Mouse (Mus musculus) midbrain, embryonic 10.5 days (tissue): ENCODE measurements around the gene Lemd2. TPM values are rescaled to one million over a fixed set of nuclear protein-coding genes. Genes with fewer than 3 reads are reported as not detected.
A peak's percentile ranks its signal among the peaks of the same experiment; 100 is the strongest.
"Not testable (repeated sequence)": the region's sequence is repeated elsewhere in the genome, so short reads cannot be mapped to it uniquely, and the experiment has no call there.

ENCODE experiments used
- DNase-seq: peaks from one replicate; pipeline ENCODE4 v3.0.0-alpha.2; 2017; ENCODE audit warnings: low spot score
- H3K27ac ChIP-seq: fragments of 300-500 bp; sonication (generic); replicated peaks from 2 replicates; pipeline ENCODE4 v1.5.1; 2016; ENCODE audit warnings: mild to moderate bottlenecking
- H3K27me3 ChIP-seq: fragments of 300-500 bp; sonication (generic); 2 replicates; pipeline ENCODE4 v1.6.1; 2016; ENCODE audit warnings: low read depth, mild to moderate bottlenecking; ENCODE audit not compliant: poor library complexity, severe bottlenecking
- H3K36me3 ChIP-seq: fragments of 300-500 bp; sonication (generic); 2 replicates; pipeline ENCODE4 v1.6.1; 2016; ENCODE audit warnings: mild to moderate bottlenecking, moderate library complexity
- H3K4me1 ChIP-seq: fragments of 300-500 bp; sonication (generic); 2 replicates; pipeline ENCODE4 v1.6.1; 2016
- H3K4me3 ChIP-seq: fragments of 300-500 bp; sonication (generic); 2 replicates; pipeline ENCODE4 v1.5.1; 2016; ENCODE audit warnings: mild to moderate bottlenecking, moderate library complexity
- H3K9me3 ChIP-seq: fragments of 300-500 bp; sonication (generic); replicated peaks from 2 replicates; pipeline ENCODE4 v1.6.1; 2016; ENCODE audit warnings: mild to moderate bottlenecking
- WGBS: fragments of 180-500 bp; shearing (Covaris S2); methylation state at CpG from one replicate; pipeline ENCODE4 v1.1.7; 2016; 5-methylcytosine and 5-hydroxymethylcytosine counted together
- polyA plus RNA-seq: library from polyadenylated mRNA; unstranded; fragments of >200 nt; fragmentation: Nextera tagmentation; extraction: Ambion mirVana; gene quantifications from 2 replicates; pipeline ENCODE4 v1.2.1, GENCODE M21; 2016

Gene Lemd2
- polyA plus RNA-seq, 1 experiment from 2014 or later = 16.4 TPM

- H3K4me3 ChIP-seq = no peak overlapping the region
- 84% methylated on average over 8 of the region's 8 CpGs for WGBS
- H3K27ac ChIP-seq = no peak overlapping the region
- H3K4me1 ChIP-seq = peaks cover 16% of the 10 kb centered on the region
- no peak for DNase-seq
- H3K9me3 ChIP-seq = no peaks in the 10 kb centered on the region
- H3K36me3 ChIP-seq = no peaks in the 10 kb centered on the region
- no peaks in the 10 kb centered on the region for H3K27me3 ChIP-seq
These were observed 33.5 kb upstream of the Lemd2 start for GRCm38 (mm10) chr17:27237731-27238130.

GRCm38 (mm10) chr17:27233298-27233697 is 29.0 kb upstream of the Lemd2 start:
- Histone ChIP-seq H3K9me3 (no peaks in the 10 kb centered on the region), H3K27me3 (no peaks in the 10 kb centered on the region), H3K27ac (no peak overlapping the region), H3K4me3 (no peak overlapping the region), H3K36me3 (no peaks in the 10 kb centered on the region), H3K4me1 (peaks cover 22% of the 10 kb centered on the region)
- 78% methylated on average over 7 of the region's 7 CpGs for WGBS
- no peak for DNase-seq

- Histone ChIP-seq H3K27ac (no peak overlapping the region), H3K36me3 (no peaks in the 10 kb centered on the region), H3K4me1 (peaks cover 32% of the 10 kb centered on the region), H3K4me3 (no peak overlapping the region), H3K27me3 (no peaks in the 10 kb centered on the region), H3K9me3 (no peaks in the 10 kb centered on the region)
- DNase-seq = no peak
- WGBS = 84% methylated on average over 3 of the region's 3 CpGs
These were observed 27.9 kb upstream of the Lemd2 start for GRCm38 (mm10) chr17:27232176-27232575.

DNA sequence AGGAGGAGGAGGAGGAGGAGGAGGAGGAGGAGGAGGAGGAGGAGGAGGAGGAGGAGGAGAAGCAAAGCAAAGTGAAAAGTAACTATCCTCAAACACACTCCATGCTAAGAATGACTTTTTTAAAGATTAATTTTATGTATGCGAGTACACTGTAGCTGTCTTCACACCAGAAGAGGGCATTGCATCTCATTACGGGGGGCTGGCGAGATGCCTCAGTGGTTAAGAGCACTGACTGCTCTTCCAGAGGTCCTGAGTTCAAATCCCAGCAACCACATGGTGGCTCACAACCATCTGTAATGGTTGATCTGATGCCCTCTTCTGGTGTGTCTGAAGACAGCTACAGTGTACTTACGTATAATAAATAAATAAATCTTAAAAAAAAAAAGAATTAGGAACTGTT is 27.3 kb upstream of the Lemd2 start:
- H3K27ac ChIP-seq, H3K36me3 ChIP-seq, H3K27me3 ChIP-seq, H3K4me3 ChIP-seq, H3K9me3 ChIP-seq, DNase-seq: not testable (repeated sequence)
- H3K4me1 ChIP-seq = peaks cover 38% of the 10 kb centered on the region
- 91% methylated on average over 4 of the region's 4 CpGs for WGBS

DNA sequence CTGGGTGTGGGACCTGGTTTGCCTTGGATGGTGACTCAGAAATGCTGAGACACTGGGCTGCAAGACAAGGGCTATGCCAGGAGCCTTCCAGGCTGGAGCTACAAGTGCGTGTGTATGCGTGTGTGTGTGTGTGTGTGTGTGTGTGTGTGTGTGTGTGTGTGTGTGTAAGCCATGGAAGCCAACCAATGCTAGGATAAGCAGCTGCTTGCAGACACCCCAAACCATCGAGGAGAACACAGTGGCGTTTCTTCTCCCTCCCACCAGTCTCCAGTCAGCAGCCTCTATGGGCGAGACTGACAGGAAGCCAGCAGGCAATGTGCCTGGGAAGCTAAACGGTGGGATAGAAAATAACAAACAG is 26.9 kb upstream of the Lemd2 start:
- 76% methylated on average over 6 of the region's 6 CpGs for WGBS
- Histone ChIP-seq H3K4me1 (peaks cover 42% of the 10 kb centered on the region), H3K27ac (no peak overlapping the region), H3K9me3 (no peaks in the 10 kb centered on the region), H3K4me3 (no peak overlapping the region), H3K27me3 (no peaks in the 10 kb centered on the region), H3K36me3 (no peaks in the 10 kb centered on the region)
- no peak for DNase-seq

GRCm38 (mm10) chr17:27230455-27231145 is 26.3 kb upstream of the Lemd2 start:
- 58% methylated on average over 8 of the region's 8 CpGs for WGBS
- no peak overlapping the region for H3K4me3 ChIP-seq
- no peaks in the 10 kb centered on the region for H3K9me3 ChIP-seq
- peaks cover 46% of the 10 kb centered on the region for H3K4me1 ChIP-seq
- H3K36me3 ChIP-seq = no peaks in the 10 kb centered on the region
- no peak for DNase-seq
- no peaks in the 10 kb centered on the region for H3K27me3 ChIP-seq
- H3K27ac ChIP-seq = no peak overlapping the region

DNA sequence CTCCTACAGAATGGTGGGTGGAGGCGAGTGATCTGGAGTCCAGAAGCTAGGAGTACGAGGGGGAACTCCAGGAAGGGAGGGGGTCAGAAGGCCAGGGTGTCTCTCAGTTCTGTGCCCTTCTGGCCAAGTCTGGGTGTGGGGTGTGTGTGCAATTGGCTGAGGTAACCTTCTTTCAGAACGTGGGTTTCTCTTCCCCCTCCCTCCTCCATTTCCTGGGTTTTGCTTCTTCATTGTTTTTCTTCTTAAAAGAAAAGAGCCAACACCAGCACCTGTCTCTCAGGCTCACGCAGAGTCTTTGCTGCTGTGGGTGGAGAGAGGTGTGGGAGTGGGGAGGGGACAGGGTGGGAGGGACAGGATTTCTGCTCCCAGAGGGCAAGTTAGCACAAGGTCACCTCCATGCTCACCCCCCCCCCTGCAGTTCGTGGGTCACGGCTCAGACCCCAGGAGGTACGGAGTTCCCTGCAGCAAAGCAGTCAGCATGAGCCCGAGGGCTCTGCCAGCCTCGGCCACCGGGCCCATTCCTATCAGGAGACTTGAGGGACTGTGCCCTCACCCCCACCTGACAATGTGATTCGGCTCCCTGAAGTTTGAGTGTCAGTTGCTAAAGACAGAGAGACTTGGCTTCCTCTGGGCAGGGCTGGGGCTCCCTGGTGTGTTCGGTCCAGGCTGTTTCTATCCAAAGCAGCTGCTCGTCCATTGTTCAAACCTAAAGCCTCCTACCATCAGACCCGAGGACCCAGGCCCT is 25.6 kb upstream of the Lemd2 start:
- Histone ChIP-seq H3K4me3 (no peak overlapping the region), H3K36me3 (no peaks in the 10 kb centered on the region), H3K4me1 (peaks cover 51% of the 10 kb centered on the region), H3K9me3 (no peaks in the 10 kb centered on the region), H3K27me3 (no peaks in the 10 kb centered on the region), H3K27ac (no peak overlapping the region)
- 19% methylated on average over 14 of the region's 14 CpGs for WGBS
- DNase-seq = no peak

- Histone ChIP-seq H3K4me1 (peaks cover 56% of the 10 kb centered on the region), H3K27ac (peak overlapping the region; percentile 42; the same call in 1 of the 2 replicates)
- peak; percentile 73 for DNase-seq
These were observed 24.1 kb upstream of the Lemd2 start for GRCm38 (mm10) chr17:27228216-27228915.

GRCm38 (mm10) chr17:27227258-27227657 is 23.0 kb upstream of the Lemd2 start:
- Histone ChIP-seq H3K4me3 (no peak overlapping the region), H3K4me1 (peaks cover 56% of the 10 kb centered on the region), H3K27me3 (no peaks in the 10 kb centered on the region), H3K27ac (no peak overlapping the region), H3K9me3 (no peaks in the 10 kb centered on the region; the same call in 1 of the 2 replicates), H3K36me3 (no peaks in the 10 kb centered on the region)
- DNase-seq = no peak
- 65% methylated on average over 7 of the region's 7 CpGs for WGBS

More at GRCm38 (mm10) chr17:27228216-27228915, 24.1 kb upstream of the Lemd2 start:
- Histone ChIP-seq H3K4me3 (no peak overlapping the region), H3K9me3 (no peaks in the 10 kb centered on the region), H3K36me3 (no peaks in the 10 kb centered on the region), H3K27me3 (no peaks in the 10 kb centered on the region)
- 25% methylated on average over 11 of the region's 11 CpGs for WGBS

DNA sequence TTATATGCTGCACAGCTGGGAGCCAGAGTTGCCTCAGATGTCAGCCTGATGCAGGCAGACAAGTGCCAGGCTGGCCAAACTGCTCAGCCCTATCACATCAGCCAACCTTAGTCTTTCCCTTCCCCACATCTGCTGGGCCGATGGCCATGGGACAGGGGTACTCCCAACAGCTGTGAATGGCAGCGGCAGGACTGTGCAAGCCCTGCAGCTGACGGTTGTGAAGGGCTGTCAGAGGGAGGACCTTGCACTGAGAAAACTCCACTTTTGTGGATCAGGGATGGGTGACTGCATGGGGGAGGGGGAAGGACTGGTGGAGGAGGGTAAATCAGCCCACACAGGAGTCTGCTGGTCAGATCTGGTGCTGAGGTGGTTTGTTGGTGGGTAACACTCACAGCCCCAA is 22.4 kb upstream of the Lemd2 start:
- 59% methylated on average over 3 of the region's 3 CpGs for WGBS
- Histone ChIP-seq H3K9me3 (no peaks in the 10 kb centered on the region; the same call in 1 of the 2 replicates), H3K27me3 (no peaks in the 10 kb centered on the region), H3K36me3 (no peaks in the 10 kb centered on the region), H3K4me1 (peaks cover 56% of the 10 kb centered on the region), H3K4me3 (no peak overlapping the region), H3K27ac (0 out of 2 replicates have a peak overlapping the region, but pooled peaks have one; percentile 2)
- DNase-seq = no peak

- no peak for DNase-seq
- Histone ChIP-seq H3K27ac (no peak overlapping the region), H3K36me3 (no peaks in the 10 kb centered on the region), H3K4me3 (no peak overlapping the region), H3K9me3 (no peaks in the 10 kb centered on the region; the same call in 1 of the 2 replicates), H3K4me1 (peaks cover 56% of the 10 kb centered on the region), H3K27me3 (no peaks in the 10 kb centered on the region)
- 59% methylated on average over 10 of the region's 10 CpGs for WGBS
These were observed 21.5 kb upstream of the Lemd2 start for GRCm38 (mm10) chr17:27225801-27226200.

- WGBS = 94% methylated on average over 6 of the region's 6 CpGs
- Histone ChIP-seq H3K4me1 (peaks cover 45% of the 10 kb centered on the region), H3K9me3 (no peaks in the 10 kb centered on the region; the same call in 1 of the 2 replicates), H3K27me3 (no peaks in the 10 kb centered on the region), H3K27ac (no peak overlapping the region), H3K4me3 (no peak overlapping the region), H3K36me3 (no peaks in the 10 kb centered on the region)
- no peak for DNase-seq
These were observed 19.6 kb upstream of the Lemd2 start for GRCm38 (mm10) chr17:27223821-27224220.

DNA sequence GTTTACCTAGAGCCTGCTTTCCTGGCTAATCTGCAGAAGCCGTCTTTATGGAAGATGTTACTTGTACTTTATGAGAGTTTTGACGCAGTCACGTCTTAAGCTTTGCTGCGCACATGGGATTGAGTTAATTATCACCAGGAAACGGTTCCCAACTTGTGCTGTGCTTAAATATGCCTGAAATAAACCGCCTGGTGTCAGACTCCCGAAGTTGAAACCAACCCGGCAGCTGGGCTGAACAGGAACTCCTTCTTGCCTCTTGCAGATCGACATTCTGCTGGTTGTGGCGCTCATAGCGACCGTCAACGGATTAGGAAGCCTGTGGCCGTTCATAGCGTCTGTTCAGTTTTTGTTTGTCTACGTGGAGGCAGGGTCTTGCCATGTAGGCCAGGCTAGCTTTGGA is 17.3 kb upstream of the Lemd2 start:
- no peaks in the 10 kb centered on the region for H3K27me3 ChIP-seq
- no peak overlapping the region for H3K27ac ChIP-seq
- DNase-seq = no peak
- H3K4me3 ChIP-seq = no peak overlapping the region
- H3K36me3 ChIP-seq = no peaks in the 10 kb centered on the region
- H3K4me1 ChIP-seq = peaks cover 39% of the 10 kb centered on the region
- 93% methylated on average over 16 of the region's 16 CpGs for WGBS
- H3K9me3 ChIP-seq = no peaks in the 10 kb centered on the region; the same call in 1 of the 2 replicates
